Mouse (Mus musculus) embryo, embryonic 10.5 days (tissue): Measurements from ENCODE around the gene Tnp1.

Experiments used
- DNase-seq: peaks from one replicate; pipeline ENCODE4 v3.0.0-alpha.2; 2015; ENCODE audit warnings: low spot score

Gene Tnp1

DNA sequence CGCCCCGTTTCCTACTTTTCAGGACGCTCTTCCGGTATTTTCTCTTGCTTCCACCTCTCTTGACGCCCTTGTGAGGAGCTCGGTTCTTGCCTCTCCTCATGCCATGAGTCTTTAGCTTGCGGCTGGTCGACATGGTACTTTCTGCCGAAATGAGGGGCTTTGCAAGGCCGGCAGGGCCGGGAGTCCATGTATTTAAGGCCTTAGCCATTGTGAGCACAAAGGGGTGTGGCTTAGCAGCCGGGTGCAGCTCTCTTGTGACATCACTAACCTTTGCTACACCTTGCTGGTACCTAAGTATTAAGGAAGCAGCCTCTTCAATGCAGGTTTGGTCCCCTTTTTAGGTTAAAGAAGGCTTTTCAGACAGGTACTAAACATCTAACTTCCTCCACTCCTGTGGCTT lies at the start of gene Tnp1:
Gene Tnp1 (minus strand): TSS at position 179 of the 400 bp plus-strand sequence.
- DNase-seq, result no peak

- no peak for DNase-seq
Observed at GRCm38 (mm10) chr1:73064336-73064735, 48.6 kb upstream of the Tnp1 start.

DNA sequence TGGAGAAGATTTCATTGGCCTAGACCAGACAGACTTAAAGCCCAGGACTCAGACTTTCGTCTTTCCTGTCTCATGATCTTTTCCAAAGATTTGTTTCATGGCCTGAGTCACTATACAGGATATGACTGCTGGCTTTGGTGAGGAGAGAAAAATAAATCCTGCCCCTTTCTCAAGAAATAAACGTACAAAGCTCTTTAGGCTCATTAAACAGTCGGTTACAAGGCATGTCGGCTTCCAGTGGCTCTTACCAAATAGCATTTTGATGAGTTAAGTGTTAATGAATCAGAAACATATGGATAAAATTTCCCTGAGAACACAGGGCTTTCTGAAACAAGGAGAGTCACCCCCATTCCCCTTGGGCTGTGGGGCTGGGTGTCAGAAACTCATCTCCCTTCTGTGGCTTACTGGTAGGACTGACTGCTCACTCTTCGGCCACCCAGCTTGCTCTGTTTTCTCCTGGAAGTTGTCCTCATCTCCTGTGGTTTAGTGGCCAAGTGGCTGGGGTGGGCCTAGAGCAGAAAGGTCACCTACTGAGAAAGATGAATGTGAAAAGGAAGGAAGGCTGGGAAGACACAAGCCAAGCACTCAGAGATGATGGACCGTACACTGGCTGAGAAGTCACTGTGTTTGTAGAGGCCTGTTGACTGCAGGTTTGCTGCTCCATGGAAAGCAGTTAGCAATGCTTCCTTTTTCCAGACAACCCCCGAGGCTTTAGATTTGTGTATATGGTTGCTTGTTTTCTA lies 46.0 kb upstream of the Tnp1 start:
- DNase-seq, result no peak

DNA sequence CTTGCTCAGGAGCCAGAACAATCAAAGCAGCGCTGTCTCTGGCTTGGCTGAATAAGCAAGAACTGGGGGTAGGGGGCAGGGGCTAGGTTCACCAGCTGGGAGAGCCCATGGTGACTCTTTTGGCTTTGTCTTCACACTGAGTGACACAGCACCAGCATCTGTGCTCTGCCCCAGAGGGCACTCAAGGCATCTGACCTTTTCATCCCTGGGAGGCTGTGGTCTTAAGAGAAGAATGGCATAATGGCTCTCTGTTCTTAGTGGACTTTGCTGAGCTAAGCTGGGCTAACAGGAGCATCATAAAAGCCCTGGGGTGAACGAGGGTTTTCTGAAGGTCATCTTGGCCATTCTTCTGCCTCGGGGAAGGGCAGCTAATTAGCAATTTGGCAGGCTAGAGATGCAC lies 44.6 kb upstream of the Tnp1 start:
- DNase-seq, result peak; percentile 84

DNA sequence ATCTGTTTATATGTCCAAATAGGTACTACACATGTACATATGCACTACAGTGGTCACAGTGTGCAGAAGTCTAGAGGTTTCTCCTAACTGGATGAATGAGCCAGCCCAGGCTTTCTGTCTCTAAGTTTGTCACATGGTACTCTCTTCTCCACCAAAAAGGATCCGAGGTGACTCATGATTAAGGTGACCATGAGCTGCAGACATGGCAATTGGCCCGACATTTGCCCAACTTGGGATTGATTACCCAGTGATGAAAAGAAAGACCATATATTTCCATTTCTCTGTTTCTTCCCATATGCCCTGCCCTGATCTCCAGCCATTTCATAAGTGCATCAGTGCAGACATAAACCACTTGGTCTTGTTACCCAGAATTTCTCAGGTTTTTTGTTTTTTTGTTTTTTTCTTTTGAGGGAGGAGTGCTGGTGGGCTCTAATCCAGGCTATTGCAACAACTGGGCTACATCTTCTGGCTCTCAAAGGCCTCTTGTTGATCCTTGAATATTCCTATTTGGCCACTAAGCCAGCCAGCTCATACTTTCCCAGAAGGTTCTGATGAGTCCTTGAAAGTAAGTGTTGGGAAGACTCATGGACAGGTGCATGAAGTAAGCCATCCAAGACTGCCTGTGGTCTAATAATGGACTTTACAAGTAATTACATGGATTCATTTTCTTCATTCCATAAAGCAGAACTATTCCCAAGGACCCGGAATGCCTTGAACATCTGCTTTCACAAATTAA lies 40.7 kb upstream of the Tnp1 start:
- no peak for DNase-seq

DNA sequence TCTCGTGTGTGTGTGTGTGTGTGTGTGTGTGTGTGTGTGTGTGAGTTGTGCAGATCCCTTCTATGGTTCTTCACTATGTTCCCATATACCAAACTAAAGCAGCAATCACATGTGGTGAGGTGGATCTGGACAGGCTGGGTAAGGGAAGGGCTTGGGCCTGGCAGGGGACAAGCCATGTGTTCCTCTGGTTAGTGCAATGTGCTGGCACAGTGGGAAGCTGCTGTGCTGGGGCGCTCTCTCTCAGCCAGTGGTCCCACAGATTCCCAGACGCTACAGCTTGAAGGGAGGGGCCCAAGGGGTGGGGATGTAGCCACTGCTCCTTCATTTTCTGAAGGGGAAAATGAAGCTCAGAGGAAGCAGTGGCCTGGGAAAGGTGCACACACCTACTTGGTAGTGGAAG lies 40.1 kb upstream of the Tnp1 start:
- no peak for DNase-seq

DNA sequence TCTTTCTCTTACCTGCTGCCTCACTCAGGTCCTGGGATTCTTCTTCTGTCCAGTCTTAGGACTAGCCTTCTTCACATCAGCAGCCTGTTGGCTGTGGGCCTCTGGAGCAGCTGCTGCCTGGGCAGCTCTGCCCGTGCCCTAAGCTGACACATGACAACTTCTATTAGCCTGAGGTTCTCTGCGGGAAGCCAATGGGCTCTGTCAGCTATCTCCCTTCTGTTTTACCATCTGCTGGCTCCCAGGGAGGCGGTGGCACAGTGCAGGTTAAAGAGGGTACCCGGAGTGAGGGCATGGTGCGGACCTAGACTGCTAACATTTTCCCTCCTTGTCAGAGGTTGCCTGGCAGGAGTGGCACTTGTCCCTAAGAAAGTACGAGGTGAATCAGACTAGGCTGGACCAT lies 39.5 kb upstream of the Tnp1 start:
- DNase-seq, result no peak

GRCm38 (mm10) chr1:73053545-73054326 lies 38.0 kb upstream of the Tnp1 start:
- DNase-seq, result no peak

- no peak for DNase-seq
Observed at GRCm38 (mm10) chr1:73046896-73047672, 31.4 kb upstream of the Tnp1 start.

- peak; percentile 66 for DNase-seq
Observed at GRCm38 (mm10) chr1:73045948-73046685, 30.4 kb upstream of the Tnp1 start.

DNA sequence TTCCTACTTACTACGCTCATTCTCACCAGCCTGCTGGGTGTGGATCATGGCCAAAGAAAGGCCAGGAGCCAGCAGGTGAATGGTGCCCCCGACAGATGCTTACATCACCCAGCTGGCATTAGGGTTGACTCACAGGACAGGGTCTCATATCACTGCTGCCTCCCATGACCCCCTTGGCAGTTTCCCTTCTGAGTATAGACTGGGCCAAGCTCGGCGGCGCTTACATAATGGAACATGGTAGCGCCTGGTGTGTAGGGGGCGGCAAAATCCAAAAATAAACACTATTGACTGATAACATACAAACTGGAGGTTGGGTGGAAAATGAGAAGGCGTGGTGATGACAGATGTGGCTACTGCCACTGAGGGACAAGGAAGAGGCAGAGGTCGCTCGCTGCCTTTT lies 28.0 kb upstream of the Tnp1 start:
- no peak for DNase-seq

DNA sequence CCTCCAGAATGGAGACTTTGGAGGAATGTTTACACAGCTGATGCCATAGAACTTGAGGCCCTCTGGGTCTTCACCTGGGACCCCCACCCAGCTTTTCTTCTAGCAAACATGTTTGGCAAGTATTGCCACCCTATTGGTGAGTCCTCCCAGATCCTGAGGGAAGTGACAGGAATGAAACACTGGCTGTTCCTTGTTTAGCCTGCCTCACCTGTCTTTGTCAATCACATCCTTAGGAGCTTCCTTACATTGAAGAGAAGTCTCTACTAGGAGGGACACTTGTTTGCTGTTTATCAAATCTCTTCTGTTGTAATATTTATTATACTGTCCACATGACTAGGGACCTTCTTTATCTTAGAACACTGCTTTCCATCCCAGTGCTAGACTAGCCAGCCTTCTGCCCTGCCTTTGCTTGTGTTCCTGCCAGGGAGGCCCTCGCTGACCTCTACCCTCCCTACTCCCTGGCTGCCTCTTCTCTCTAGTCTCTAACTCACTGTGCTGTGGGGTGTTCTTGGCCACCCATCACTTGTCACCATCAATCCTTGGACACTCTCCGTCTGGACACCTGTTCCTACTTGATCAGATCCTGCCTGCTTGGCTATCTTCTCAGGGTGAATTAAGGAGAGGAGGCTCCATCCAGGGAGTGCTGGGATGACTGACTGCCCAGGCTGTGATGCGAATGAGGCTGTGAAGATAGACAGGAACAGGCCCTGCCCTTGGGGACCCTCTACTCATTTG lies 25.1 kb upstream of the Tnp1 start:
- DNase-seq, result no peak

GRCm38 (mm10) chr1:73038532-73038931 lies 22.8 kb upstream of the Tnp1 start:
- no peak for DNase-seq

GRCm38 (mm10) chr1:73036536-73036935 lies 20.8 kb upstream of the Tnp1 start:
- DNase-seq, result peak; percentile 33

DNA sequence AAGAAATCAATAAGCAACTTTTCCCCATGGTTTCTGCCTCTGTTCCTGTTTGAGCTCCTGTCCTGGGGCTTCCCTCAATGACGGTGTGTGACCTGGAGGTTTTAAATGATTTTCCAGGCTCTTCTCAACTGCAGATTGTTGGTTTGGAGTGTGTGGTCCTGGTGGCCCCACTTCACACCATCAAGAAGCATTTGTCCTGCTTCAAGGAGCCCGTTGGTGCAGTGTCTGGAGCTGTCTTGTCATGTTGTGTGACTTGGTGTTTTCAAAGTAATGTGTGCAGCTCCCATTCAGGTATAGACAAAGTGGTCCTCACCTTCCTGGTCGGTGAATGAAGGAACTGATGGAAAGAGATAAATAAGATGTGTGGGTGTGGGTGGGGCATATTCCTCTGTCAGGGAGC lies 20.0 kb upstream of the Tnp1 start:
- no peak for DNase-seq

DNA sequence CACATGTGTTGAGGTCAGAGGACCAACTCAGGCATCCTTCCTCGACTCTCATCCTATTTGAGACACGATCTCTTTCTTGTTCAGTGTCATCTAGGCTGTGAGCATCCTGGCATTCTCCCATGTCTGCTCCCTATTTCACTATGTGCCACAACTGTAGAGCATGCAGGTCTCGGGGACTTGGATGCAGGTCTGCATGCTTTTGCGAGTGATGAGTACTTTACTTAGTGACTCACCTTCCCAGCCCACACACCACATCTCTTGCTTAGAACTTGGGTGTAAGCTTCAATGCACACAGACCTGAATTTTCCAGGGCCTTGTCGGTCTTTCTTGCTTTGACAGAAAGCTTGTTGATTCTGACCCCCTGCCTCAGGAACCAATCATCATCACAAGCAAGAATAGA lies 16.8 kb upstream of the Tnp1 start:
- no peak for DNase-seq

- DNase-seq, result no peak
Observed at GRCm38 (mm10) chr1:73028741-73029140, 13.0 kb upstream of the Tnp1 start.

- no peak for DNase-seq
Observed at GRCm38 (mm10) chr1:73027381-73027780, 11.7 kb upstream of the Tnp1 start.

DNA sequence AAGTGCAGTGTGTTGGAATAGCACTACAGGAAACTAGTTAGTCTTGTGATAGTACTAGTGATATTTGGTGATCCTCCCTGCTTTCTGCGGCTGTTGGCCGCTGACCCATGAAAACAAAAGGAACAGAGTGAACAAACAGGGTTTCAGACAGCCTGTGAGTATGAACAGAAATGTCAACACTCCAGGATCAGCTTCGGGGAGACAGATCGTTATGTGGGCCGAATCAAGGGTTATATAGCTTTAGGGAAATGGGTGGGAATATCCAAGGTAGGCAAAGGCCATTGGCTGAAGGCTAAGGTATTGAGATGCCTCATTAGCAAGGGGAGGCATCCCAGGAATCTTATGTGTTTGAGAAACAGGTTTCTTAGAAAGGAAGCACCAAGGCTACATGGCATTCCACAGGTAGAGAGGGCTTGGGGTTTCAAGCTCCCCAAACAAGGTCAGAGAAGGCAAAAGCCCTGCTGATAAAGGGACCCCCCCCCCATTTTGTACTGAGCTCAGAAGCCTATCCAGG lies 11.1 kb upstream of the Tnp1 start:
- no peak for DNase-seq

- no peak for DNase-seq
Observed at GRCm38 (mm10) chr1:73026157-73026556, 10.4 kb upstream of the Tnp1 start.
